Mouse (Mus musculus): ENCODE measurements around the gene Slc2a2.

GRCm38 (mm10) chr3:28780511-28780910 lies 82.8 kb downstream of the Slc2a2 start:
- TF ChIP-seq CTCF (IDR thresholded peaks at IDR 0.05; ENCODE audit: insufficient read depth, low read depth, low read length) (no peak), POLR2A (IDR thresholded peaks at IDR 0.05; ENCODE audit: insufficient read depth, low read depth, low read length) (no peak)

Measured in olfactory bulb, adult 2 months (tissue).